Mouse (Mus musculus) heart, embryonic 10.5 days (tissue): Measurements from ENCODE around the gene Tcl1. TPM values are rescaled to one million over a fixed set of nuclear protein-coding genes. Genes with fewer than 3 reads are reported as not detected.

Experiments
- DNase-seq: peaks from one replicate; pipeline ENCODE4 v3.0.0-alpha.2; 2017; ENCODE audit warnings: low spot score
- H3K27ac ChIP-seq: fragments of 300-500 bp; sonication (generic); 2 replicates; pipeline ENCODE4 v1.5.1; 2016; ENCODE audit warnings: mild to moderate bottlenecking
- H3K27me3 ChIP-seq: fragments of 300-500 bp; sonication (generic); 2 replicates; pipeline ENCODE4 v1.6.1; 2016; ENCODE audit warnings: mild to moderate bottlenecking; ENCODE audit not compliant: poor library complexity, insufficient read depth, severe bottlenecking
- H3K36me3 ChIP-seq: fragments of 300-500 bp; sonication (generic); 2 replicates; pipeline ENCODE4 v1.6.1; 2016; ENCODE audit warnings: mild to moderate bottlenecking, moderate library complexity
- H3K4me1 ChIP-seq: fragments of 300-500 bp; sonication (generic); 2 replicates; pipeline ENCODE4 v1.6.1; 2016; ENCODE audit warnings: mild to moderate bottlenecking
- H3K4me3 ChIP-seq: fragments of 300-500 bp; sonication (generic); 2 replicates; pipeline ENCODE4 v1.5.1; 2016; ENCODE audit warnings: mild to moderate bottlenecking, moderate library complexity
- H3K9me3 ChIP-seq: fragments of 300-500 bp; sonication (generic); 2 replicates; pipeline ENCODE4 v1.6.1; 2016; ENCODE audit warnings: mild to moderate bottlenecking, moderate library complexity
- WGBS: fragments of 180-500 bp; shearing (Covaris S2); methylation state at CpG from one replicate; pipeline ENCODE4 v1.1.7; 2016; 5-methylcytosine and 5-hydroxymethylcytosine counted together
- polyA plus RNA-seq: library from polyadenylated mRNA; unstranded; fragments of >200 nt; fragmentation: Nextera tagmentation; extraction: Ambion mirVana; gene quantifications from 2 replicates; pipeline ENCODE4 v1.2.1, GENCODE M21; 2016

The Tcl1 gene
- not detected in 2 replicates for polyA plus RNA-seq

- Histone ChIP-seq H3K4me1 (no peaks in the 10 kb centered on the region), H3K27me3 (no peaks in the 10 kb centered on the region), H3K36me3 (no peaks in the 10 kb centered on the region), H3K4me3 (no peak within 1 kb of the TSS), H3K27ac (no peak within 1 kb of the TSS), H3K9me3 (no peaks in the 10 kb centered on the region)
- DNase-seq, result no peak
- WGBS, result 85% methylated on average over 22 of the region's 22 CpGs
These were observed at the start of gene Tcl1 for GRCm38 (mm10) chr12:105222601-105223319. Tcl1 (minus strand) TSS chr12:105222793.

GRCm38 (mm10) chr12:105271016-105271965, 48.7 kb upstream of the Tcl1 start:
- Histone ChIP-seq H3K4me1 (no peaks in the 10 kb centered on the region), H3K4me3 (no peak overlapping the region), H3K27ac (no peak overlapping the region), H3K9me3 (no peaks in the 10 kb centered on the region), H3K27me3 (no peaks in the 10 kb centered on the region), H3K36me3 (no peaks in the 10 kb centered on the region)
- 57% methylated on average over 17 of the region's 17 CpGs for WGBS
- no peak for DNase-seq

- Histone ChIP-seq H3K9me3 (no peaks in the 10 kb centered on the region), H3K4me1 (peaks cover 7% of the 10 kb centered on the region), H3K36me3 (no peaks in the 10 kb centered on the region), H3K27me3 (0 out of 2 replicates have a peak, but pooled peaks cover under 1% of the 10 kb centered on the region), H3K4me3 (no peak overlapping the region), H3K27ac (no peak overlapping the region)
- DNase-seq, result no peak
- 76% methylated on average over 5 of the region's 5 CpGs for WGBS
These were observed 44.5 kb upstream of the Tcl1 start for GRCm38 (mm10) chr12:105267076-105267475.

- Histone ChIP-seq H3K9me3 (no peaks in the 10 kb centered on the region), H3K4me1 (peaks cover 7% of the 10 kb centered on the region), H3K36me3 (no peaks in the 10 kb centered on the region), H3K27ac (no peak overlapping the region), H3K4me3 (no peak overlapping the region), H3K27me3 (0 out of 2 replicates have a peak, but pooled peaks cover 5% of the 10 kb centered on the region)
- WGBS, result 5% methylated on average over 3 of the region's 3 CpGs
- no peak for DNase-seq
These were observed 43.5 kb upstream of the Tcl1 start for GRCm38 (mm10) chr12:105266096-105266495.

- no peak for DNase-seq
- Histone ChIP-seq H3K27me3 (0 out of 2 replicates have a peak, but pooled peaks cover 5% of the 10 kb centered on the region), H3K9me3 (no peaks in the 10 kb centered on the region), H3K4me3 (no peak overlapping the region), H3K4me1 (peaks cover 7% of the 10 kb centered on the region), H3K27ac (no peak overlapping the region), H3K36me3 (no peaks in the 10 kb centered on the region)
- 35% methylated on average over 4 of the region's 4 CpGs for WGBS
These were observed 36.6 kb upstream of the Tcl1 start for GRCm38 (mm10) chr12:105259221-105259620.

GRCm38 (mm10) chr12:105258787-105259186, 36.2 kb upstream of the Tcl1 start:
- Histone ChIP-seq H3K36me3 (no peaks in the 10 kb centered on the region), H3K27me3 (0 out of 2 replicates have a peak, but pooled peaks cover 5% of the 10 kb centered on the region), H3K4me1 (peaks cover 4% of the 10 kb centered on the region), H3K4me3 (no peak overlapping the region), H3K9me3 (no peaks in the 10 kb centered on the region), H3K27ac (no peak overlapping the region)
- 8% methylated on average over 9 of the region's 9 CpGs for WGBS
- DNase-seq, result no peak

- WGBS, result 94% methylated on average over 3 of the region's 3 CpGs
These were observed 31.2 kb upstream of the Tcl1 start for GRCm38 (mm10) chr12:105253796-105254195.

GRCm38 (mm10) chr12:105248763-105249233, 26.2 kb upstream of the Tcl1 start:
- Histone ChIP-seq H3K9me3 (no peaks in the 10 kb centered on the region), H3K4me1 (peaks cover 12% of the 10 kb centered on the region), H3K36me3 (no peaks in the 10 kb centered on the region), H3K27ac (no peak overlapping the region), H3K27me3 (peaks cover 15% of the 10 kb centered on the region), H3K4me3 (peak overlapping the region; percentile 20; the same call in 1 of the 2 replicates)
- no peak for DNase-seq
- WGBS, result 10% methylated on average over 9 of the region's 9 CpGs

More at GRCm38 (mm10) chr12:105253796-105254195, 31.2 kb upstream of the Tcl1 start:
- no peaks in the 10 kb centered on the region for H3K9me3 ChIP-seq
- DNase-seq, result no peak
- peaks cover 8% of the 10 kb centered on the region for H3K4me1 ChIP-seq
- no peaks in the 10 kb centered on the region; the same call in 1 of the 2 replicates for H3K27me3 ChIP-seq
- H3K27ac ChIP-seq, result no peak overlapping the region
- no peaks in the 10 kb centered on the region for H3K36me3 ChIP-seq
- no peak overlapping the region for H3K4me3 ChIP-seq

GRCm38 (mm10) chr12:105239060-105239459, 16.5 kb upstream of the Tcl1 start:
- no peaks in the 10 kb centered on the region for H3K27me3 ChIP-seq
- H3K36me3 ChIP-seq, result no peaks in the 10 kb centered on the region
- H3K4me3 ChIP-seq, result no peak overlapping the region
- DNase-seq, result no peak
- no peaks in the 10 kb centered on the region for H3K4me1 ChIP-seq
- H3K9me3 ChIP-seq, result no peaks in the 10 kb centered on the region
- no peak overlapping the region for H3K27ac ChIP-seq
- 86% methylated on average over 9 of the region's 9 CpGs for WGBS

GRCm38 (mm10) chr12:105235091-105235490, 12.5 kb upstream of the Tcl1 start:
- H3K27ac ChIP-seq, result no peak overlapping the region
- H3K4me3 ChIP-seq, result no peak overlapping the region
- DNase-seq, result no peak
- no peaks in the 10 kb centered on the region for H3K27me3 ChIP-seq
- no peaks in the 10 kb centered on the region for H3K36me3 ChIP-seq
- WGBS, result 73% methylated on average over 3 of the region's 3 CpGs
- H3K9me3 ChIP-seq, result no peaks in the 10 kb centered on the region
- H3K4me1 ChIP-seq, result no peaks in the 10 kb centered on the region

GRCm38 (mm10) chr12:105234362-105234761, 11.8 kb upstream of the Tcl1 start:
- Histone ChIP-seq H3K9me3 (no peaks in the 10 kb centered on the region), H3K36me3 (no peaks in the 10 kb centered on the region), H3K4me3 (no peak overlapping the region), H3K27ac (no peak overlapping the region), H3K4me1 (no peaks in the 10 kb centered on the region), H3K27me3 (no peaks in the 10 kb centered on the region)
- no peak for DNase-seq
- 66% methylated on average over 11 of the region's 11 CpGs for WGBS

GRCm38 (mm10) chr12:105224621-105225320, 2.2 kb upstream of the Tcl1 start:
- H3K36me3 ChIP-seq, result no peaks in the 10 kb centered on the region
- WGBS, result 58% methylated on average over 16 of the region's 16 CpGs
- no peaks in the 10 kb centered on the region for H3K4me1 ChIP-seq
- H3K27ac ChIP-seq, result no peak overlapping the region
- no peak overlapping the region for H3K4me3 ChIP-seq
- no peaks in the 10 kb centered on the region for H3K9me3 ChIP-seq
- DNase-seq, result no peak
- no peaks in the 10 kb centered on the region for H3K27me3 ChIP-seq
